Mouse (Mus musculus) urinary bladder, postnatal 4 days (tissue): Measurements from ENCODE around the gene Psmg3.

Experiments
- DNase-seq, 2 experiments: peaks; one replicate each; pipeline ENCODE4 v3.0.0; 2021 to 2022; ENCODE audit warnings: low spot score in 2 of 2

Psmg3 gene

DNA sequence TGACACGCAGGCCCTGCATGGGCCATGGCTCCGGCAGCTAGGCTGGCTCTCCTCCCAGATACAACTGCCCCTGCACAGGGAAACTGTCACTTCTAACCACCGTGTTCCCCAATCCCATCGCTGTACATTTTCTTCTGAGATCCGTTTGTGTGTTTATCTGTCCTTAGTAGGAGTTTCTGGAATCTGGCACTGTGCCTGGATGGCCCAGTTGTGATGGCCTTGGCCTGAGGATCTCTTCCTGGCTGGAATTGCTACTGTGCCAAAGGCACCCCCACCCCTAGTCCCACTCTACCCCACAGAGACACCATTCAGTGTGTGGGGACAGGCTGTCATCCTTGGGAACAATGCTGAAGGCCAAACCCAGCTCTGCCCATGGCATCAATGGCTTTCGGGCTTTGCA is 10.7 kb downstream of the Psmg3 start:
- no peak for DNase-seq

DNA sequence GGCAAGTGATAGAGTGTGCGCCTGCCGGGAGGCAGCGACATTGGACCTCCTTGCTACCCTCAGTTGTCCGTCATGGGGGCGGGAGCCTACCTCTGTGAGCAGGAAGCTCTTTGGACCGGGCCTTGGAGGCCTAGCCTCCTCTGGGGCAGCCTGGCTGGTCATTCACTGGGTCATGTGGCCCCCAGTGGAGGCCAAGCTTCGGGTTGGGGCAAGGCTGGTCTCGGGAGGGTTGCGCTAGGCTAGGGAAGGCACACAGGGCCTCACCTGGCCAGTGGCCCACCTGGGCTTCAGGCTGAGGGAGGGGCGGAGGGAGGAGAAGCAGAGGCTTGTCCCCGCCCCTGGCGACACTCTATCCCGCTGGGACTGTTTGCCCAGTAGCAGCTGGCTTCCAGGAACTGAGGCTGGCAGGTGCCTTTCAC is 12.7 kb downstream of the Psmg3 start:
- DNase-seq, result no peak

DNA sequence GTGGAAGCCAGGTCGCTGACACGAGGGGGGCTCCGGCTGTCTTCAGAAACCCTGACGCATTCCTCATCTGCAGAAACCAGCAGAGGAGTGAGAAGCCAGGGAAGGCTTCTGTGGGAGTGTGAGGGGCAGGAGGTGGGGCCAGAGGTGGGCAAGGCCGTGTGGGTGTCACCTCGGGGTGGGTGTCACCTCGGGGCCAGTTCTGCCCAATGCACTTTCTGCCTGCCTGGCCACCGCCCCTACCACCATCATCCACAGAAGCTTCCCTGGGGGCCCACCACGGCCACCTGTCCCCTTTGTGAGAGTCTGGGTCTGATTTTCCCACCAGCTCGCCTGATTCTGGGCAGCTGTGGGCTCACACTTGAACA is 13.6 kb downstream of the Psmg3 start:
- no peak for DNase-seq

DNA sequence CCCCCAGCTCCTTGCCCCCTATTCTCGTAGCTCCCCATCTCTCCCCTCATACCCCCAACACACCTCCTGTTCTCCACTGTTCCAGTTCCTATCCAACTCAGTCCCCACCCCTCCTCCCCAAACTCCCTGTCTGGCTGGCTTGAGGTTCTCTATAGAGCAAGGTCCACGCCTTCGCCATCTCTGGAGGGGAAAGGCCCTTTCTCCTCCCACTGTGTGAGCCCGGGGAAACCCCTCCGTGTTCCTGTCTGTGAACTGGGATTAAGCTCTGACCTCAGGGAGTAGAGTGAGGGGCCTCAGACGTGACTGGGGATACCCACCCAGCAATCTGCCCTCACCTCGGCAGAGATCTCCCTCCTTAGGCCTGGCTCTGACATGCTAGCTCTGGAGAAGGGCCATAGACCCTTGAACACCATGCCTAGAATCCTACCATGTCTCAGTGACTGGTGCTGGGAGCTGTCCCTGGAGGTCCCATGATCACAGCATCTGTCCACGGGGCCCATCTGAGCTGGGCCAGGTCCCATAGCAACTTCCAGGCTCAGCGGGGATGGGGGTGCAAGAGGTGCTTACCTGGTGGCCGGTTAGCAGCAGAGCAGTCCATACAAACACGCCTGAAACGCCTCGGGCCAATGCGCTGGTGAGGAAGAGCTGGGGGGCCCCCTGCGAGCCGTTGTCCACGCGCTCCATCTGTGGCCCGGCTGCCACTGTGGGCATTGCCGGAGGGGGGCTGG is 14.1 kb downstream of the Psmg3 start:
- no peak for DNase-seq

DNA sequence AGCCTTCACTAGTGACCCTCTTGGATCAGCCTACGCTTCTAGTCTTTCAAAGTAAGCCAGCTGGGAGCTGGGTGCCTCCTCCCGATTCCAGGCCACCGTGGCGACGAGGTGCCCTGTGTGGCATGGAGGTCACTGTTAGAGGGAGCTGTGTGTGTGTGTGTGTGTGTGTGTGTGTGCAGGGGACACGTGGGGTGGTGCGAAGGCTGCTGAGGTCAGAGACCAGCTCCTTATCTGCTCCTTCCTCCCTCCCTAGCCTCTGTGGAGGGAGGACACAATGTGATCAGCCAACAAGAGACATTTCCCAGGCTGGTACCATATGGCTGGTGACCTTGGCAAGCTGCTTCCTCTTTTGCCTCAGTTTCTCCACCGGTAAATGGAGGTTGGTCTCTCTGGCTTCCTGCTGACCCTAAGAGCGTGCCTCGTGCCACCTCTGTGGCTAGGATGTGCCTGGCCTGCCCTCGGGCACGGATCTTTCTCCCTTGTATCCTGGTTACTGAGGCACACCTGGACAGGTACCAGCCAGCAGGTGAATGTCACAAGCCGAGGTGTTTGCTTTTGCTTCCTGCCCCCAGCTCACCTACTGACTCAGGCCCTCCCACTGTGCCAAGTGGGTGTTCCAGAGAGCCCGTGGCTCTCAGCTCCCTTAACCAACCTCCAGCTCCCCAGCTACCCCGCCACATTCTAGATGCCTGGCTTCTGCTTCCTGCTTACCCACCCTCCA is 14.8 kb downstream of the Psmg3 start:
- DNase-seq, result no peak

DNA sequence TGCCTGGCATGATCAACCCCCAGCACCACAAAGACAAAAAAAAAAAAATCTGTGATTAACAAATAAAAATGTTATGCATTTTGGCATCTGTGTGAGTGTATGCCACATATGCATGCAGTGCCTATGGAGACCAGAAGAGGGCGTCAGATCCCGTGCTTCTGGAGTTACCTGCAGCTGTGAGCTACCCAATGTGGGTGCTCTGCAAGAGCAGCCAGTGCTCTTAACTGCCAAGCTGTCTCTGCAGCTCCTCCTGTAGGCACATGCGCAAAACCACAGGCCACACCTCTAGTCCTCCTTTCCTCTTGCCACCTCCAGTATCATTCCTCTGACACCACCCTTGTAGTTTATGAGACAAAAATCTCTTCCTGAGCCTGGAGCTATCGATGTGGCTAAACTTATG is 17.3 kb downstream of the Psmg3 start:
- no peak for DNase-seq

DNA sequence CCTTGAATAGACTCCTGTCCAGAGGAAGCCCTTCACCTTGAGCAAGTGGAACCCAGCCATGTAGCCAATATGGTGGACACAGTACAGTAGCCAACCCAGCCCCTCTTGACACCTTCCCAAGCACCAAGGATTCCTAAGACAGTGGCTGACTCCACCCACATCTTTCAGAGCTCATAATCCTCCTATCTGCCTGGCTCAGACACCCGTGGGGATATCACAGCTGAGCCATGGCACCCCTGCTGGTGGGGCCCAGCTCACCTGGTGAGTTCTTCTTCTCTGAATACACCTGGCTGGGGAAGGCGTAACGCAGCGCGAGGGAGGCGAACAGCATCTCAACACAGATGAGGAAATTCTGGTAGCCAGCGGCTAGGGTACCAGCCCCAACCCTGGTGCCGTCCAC is 20.8 kb downstream of the Psmg3 start:
- DNase-seq, result peak in 1 of 2 experiments; percentile 17

DNA sequence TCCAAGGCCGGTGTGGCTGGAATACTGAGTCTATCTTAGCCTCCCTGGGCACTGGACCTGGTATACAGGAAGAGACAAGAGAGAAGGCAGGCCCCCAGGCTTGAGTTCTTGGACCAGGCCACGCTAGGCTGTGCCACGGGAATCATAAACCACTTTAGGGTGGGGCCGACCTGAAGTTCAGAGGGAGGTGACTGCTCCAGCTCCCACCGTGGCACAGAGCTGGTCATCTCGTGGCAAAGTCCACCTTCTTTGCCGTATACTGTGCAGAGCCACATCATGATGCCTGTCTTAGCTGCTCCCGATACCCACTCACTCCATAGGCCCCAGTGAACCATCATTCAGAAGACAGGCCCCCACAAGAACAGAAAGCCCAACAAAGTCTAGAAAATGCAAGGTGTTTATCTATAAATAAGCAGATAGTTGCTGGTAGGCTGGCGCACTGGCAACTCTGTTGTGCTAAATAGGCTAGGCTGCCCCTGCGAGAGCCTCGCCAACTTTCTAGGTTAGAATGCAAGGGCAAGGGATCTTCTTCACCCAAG is 22.0 kb downstream of the Psmg3 start:
- no peak for DNase-seq

DNA sequence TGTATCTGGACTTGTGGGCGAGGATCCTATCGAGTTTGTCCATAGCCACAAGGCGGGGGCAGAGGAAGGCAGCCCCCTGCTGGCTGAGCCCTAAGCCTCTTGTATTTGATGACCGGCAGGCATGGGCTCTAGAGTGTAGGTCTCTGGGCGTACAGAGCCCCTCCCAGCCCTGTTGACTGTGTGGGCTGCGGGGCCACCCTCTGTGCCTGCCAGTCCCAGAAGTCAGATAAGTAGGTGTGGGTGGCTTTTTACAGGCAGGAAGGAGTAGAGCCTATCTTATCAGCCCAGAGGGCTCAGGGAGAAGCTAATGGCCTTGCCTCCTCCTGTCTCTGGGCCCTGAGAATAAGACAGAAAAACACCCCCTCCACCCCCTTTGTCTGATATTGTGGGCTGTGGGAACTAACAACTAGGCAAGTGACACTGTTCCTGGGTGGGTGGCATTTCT is 22.6 kb downstream of the Psmg3 start:
- peak in 1 of 2 experiments; percentile 36 for DNase-seq

DNA sequence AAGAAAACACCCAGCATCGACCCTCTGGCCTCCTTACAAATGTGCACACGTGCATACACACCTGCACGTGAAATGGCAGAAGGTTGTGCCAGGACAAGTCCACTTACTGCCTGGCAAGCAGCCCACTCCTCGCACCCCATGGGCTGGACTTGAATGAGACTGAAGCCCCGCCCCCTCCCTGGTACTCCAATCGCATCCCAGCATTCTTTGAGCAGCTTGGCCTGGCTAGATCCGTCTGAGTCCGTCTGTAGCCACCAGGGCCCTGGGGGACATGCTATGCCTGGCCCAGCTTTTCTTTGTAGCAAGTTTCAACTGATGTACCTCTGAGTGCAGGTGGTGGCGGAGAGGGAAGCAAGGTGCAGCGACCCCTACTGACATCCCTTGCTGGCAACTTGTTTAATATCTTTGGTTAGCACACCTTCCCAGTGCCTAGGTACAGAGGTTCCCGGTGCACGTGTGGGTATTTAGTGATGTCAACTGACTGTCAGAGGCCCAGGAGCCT is 23.0 kb downstream of the Psmg3 start:
- DNase-seq, result peak; percentile 47 to 75

DNA sequence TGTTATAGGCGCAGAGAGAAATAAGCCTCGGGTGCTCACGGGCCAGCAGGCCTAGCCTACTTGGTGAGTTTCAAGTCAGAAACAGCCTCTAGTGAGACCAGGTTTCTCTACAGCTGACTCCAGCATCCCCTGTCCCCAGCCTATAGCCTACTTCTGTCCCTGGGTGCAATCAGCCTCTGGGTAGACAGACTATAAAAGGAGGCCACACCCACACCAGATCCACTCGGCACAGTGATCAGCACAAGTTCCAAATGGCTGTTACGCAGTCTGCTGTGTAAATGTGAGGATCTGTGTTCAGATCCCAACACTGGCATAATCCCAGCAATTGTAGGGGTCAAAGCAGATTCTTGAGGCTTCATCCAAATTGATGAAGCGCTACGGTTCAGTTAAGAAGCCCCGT is 23.5 kb downstream of the Psmg3 start:
- DNase-seq, result no peak

DNA sequence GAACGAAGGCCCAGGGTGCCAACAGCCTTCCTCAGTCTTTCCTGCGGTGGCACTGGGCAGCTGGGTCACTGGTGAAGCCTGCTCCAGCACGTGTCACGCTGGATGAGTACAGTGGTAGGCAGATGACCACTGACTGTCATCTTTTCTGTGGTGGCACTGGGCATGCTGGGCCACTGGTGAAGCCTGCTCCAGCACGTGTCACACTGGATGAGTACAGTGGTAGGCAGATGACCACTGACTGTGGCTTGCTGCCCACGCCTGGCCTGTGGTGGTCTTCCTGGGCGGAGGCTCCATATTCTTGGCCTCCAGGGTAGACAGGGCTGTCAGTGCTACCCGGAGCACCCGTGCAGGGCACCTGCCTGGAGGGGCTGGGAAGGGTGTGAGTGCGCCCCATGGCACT is 24.8 kb downstream of the Psmg3 start:
- peak in 1 of 2 experiments; percentile 18 for DNase-seq

DNA sequence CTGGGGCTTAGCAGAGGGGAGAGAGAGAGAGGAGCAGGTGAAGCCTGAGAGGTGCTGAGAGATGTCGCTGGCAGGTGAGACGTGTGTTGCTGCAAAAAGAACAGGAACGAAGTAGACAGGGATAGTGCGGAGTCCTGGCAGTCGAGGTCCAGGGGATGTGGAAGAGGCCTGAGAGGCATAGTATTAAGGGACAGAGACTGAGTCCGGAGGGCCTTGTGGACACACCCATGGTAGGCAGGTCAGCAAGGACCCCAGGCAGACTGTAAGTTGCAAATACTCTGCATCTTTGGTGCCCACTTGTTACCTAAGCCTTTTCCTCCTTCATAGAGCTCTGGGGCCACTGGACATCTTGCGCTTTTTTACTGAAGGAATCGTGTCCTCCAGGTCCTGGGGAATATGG is 25.5 kb downstream of the Psmg3 start:
- no peak for DNase-seq

DNA sequence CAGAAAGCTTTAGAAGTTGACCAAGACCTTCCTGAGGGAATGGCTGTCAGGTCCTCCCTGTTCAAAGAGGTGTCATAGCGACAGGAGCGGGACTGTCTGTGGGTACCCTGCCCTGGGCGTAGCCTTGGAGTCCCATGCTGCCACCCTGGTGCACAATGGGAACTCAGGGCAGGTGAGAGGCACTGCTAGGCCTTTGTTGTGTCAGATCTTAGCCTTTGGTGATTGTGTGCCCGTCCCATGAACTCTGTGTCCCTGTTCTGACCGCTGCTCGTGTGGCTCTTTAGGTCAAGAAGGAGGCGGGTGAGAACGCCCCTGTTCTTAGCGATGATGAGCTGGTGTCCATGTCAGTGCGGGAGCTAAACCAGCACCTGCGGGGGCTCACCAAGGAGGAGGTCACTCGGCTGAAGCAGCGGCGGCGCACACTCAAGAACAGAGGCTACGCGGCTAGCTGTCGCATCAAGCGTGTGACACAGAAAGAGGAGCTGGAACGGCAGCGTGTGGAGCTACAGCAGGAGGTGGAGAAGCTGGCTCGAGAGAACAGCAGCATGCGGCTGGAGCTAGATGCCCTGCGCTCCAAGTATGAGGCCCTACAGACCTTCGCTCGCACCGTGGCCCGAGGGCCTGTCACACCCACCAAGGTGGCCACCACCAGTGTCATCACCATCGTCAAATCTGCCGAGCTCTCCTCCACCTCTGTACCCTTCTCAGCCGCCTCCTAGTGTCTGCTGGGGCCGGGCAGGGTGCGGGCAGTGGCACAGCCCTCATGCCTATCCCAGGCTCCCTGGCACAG is 26.7 kb downstream of the Psmg3 start:
- DNase-seq, result peak in 1 of 2 experiments; percentile 18

DNA sequence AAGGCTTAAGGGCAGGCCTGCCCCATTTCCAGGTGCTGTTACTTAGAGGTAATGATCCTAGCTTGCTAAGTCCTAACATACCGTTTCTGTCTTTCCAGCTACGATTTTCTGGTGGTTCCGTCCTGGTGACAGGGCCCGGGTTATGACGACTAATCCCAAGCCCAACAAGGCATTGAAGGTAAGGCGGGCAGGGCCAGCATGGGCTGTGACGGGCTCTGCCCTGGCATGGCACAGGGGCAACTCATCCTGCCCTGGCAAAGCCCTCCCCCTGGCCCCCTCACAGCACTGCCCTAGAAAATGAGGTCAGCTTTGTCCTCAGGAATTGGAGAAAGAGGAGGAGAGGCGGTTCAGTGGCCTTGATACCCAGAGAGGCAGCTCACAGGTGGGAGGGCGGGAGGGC is 27.6 kb downstream of the Psmg3 start:
- DNase-seq, result no peak

DNA sequence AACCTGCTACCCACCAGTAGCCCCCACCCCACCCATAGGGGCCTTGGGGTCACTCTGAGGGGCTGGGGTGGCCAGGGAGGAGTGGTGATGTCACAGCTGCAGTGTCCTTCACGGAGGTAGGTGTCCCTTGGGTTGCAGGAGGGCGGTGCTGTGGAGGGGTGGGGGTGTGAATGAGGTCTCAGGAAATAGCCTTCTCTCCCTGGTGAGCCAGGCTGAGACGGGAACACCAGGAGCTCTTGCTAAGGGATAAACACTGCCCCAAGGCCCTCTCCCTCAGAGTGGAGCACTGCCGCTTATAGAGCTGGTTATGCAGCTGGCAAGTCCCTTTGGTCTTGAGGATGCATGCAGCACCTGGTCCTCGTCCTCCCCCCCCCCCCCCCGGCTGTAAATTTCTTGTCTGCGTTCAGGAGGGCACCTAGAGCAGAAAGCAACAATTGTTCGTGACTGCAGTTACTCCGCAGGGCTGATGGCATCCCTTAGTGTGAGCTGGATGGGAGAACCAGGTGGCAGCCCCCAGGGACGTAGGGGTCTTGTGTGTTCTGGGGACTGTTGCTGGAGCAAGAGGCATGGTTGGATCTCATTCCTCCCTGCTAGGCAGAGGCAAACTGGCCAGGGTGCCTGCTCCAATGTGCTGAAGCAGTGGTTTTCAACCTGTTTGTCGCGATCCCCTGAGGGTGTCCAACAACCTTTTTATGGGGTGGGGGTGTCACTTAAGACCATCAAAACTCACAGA is 28.4 kb downstream of the Psmg3 start:
- DNase-seq, result peak in 1 of 2 experiments; percentile 16

DNA sequence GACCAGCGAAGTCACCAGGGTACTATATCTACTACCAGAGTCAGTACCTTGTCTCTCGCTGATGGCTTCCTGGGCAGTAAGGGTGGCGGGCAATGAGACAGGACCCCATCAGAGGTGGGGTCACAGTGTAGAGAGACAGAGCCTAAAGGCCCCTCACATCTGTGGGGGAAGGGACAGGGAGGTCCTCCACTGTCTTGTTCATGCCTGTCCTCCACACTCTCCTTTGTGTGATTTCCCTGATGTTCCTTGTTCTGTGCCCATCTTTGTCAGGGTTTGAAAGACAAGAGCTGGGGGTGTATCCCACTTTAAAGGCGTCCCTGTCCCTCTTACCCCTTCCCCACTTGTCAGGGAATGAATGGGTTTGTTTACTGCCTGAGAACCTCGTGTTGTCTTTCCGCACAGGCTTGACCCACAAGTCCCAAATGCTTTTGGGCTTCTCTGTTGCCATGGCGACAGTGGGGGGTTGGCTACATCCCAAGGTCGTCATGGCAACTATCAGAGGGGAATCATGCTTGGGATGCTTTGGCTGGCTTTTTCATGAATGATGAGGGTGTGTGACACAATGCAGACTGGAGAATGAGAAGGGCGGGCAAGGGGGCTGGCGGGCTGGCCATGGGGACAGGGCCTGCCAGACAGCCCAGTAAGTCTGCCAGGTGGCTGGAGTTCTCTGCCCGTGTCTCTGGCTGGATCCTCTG is 29.1 kb downstream of the Psmg3 start:
- DNase-seq, result peak; percentile 87 to 89

DNA sequence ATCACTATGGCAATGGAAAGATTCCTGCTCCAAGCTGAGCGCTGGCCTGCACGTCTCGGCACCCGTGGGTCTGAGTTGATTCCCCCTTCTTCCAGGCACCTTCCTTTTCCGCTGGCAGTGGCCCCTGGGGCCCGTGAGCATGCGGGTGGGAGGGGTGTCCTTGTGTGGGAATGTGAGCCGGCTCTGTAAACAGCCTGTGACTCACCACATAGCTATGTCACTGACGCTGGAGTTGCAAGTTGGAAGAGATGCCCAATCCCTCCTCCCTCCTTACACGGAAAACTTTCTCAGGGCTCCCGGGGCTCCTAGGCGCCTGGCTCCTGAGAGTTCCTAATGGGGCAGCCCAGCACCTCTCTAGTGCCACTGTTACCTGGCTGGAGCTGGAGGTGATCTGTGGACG is 29.8 kb downstream of the Psmg3 start:
- peak; percentile 83 to 85 for DNase-seq

DNA sequence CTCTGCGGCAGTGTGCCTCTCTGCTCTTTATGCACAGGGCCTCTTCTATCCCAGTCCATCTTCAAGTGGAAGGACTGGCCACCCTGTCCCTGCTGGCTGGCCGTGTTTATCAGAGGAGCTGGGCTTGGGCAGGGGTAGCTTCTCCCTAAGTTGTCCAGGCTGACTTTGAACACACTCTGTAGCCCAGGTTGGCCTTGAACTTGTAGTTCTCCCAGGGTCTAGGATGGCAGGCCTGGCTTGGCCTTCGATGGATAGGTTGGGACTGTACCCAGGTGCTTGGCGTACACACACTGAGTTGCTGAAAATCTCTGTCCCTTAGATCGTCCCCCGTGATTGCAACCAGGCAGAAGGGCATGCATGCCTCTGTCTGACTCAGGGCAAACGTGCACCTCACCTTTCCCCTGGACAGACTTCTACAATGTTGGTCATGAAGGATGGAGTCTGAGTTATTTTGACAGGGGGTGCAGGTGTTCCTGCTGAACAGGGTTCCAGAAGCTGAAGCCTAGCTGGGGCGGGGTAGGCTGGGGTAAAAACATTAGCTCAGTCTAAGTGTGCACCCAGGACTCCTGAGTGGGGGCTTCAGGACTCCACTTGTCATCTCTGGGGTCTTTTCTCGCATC is 30.6 kb downstream of the Psmg3 start:
- peak in 1 of 2 experiments; percentile 39 for DNase-seq

DNA sequence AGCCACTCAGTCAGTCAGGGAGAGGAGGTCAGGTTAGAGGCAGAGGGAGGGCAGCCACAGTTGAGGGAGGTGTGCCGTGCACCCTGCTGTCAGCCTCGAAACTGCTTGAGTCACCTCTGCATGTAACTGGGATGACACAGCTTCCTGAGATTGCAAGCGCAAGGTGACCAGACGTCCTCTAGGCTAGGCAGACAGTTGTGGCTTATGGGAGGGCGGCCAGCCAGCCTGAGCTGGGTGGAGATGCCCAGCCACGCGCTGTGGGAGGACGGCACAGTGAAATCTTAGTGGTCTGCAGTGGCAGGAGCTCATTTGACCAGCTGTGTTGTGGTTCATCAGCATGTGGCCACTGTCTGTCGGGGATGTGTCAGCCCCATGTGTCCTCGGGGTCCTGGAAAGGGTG is 31.7 kb downstream of the Psmg3 start:
- DNase-seq, result peak in 1 of 2 experiments; percentile 26
